Mouse (Mus musculus) liver (tissue): ENCODE measurements at regions not wholly inside any gene's neighbourhood (a gene's known extent, or its start where the extent isn't known, plus 50 kb on each side); places are given as distances from the start of the nearest gene placed in this dataset.

Experiments
- DNase-seq: peaks from one replicate; pipeline ENCODE4 v3.0.0-alpha.2; 2020; ENCODE audit warnings: mixed read lengths

- no peak for DNase-seq
Observed at GRCm38 (mm10) chr2:161164320-161164719, 55.4 kb upstream of the Chd6 start.
